Mouse (Mus musculus): ENCODE data around the gene Lsr.
"Not testable (repeated sequence)": the region's sequence is repeated elsewhere in the genome, so short reads cannot be mapped to it uniquely, and the experiment has no call there.

Gene Lsr

GRCm38 (mm10) chr7:30962862-30963261 lies 10.4 kb downstream of the Lsr start:
- DNase-seq (ENCODE audit: low read depth, low spot score) = no peak

GRCm38 (mm10) chr7:30959786-30960349 lies 13.4 kb downstream of the Lsr start:
- DNase-seq (ENCODE audit: low read depth, low spot score) = peak; percentile 61

- no peak for DNase-seq (ENCODE audit: low read depth, low spot score)
These were observed 14.3 kb downstream of the Lsr start for GRCm38 (mm10) chr7:30958866-30959487.

- DNase-seq (ENCODE audit: low read depth, low spot score) = peak; percentile 61
These were observed 15.0 kb downstream of the Lsr start for GRCm38 (mm10) chr7:30958109-30958865.

- peak; percentile 94 for DNase-seq (ENCODE audit: low read depth, low spot score)
These were observed 15.9 kb downstream of the Lsr start for GRCm38 (mm10) chr7:30957367-30957783.

- peak; percentile 88 for DNase-seq (ENCODE audit: low read depth, low spot score)
These were observed 16.4 kb downstream of the Lsr start, which contains the start of gene Usf2 for GRCm38 (mm10) chr7:30956756-30957366. Gene Usf2 (minus strand): TSS chr7:30956803.

GRCm38 (mm10) chr7:30956357-30956751 lies 16.9 kb downstream of the Lsr start:
- DNase-seq (ENCODE audit: low read depth, low spot score) = no peak

GRCm38 (mm10) chr7:30955584-30956356 lies 17.5 kb downstream of the Lsr start:
- DNase-seq (ENCODE audit: low read depth, low spot score) = peak; percentile 85

- DNase-seq (ENCODE audit: low read depth, low spot score) = no peak
These were observed 18.2 kb downstream of the Lsr start for GRCm38 (mm10) chr7:30954971-30955520.

GRCm38 (mm10) chr7:30954036-30954435 lies 19.2 kb downstream of the Lsr start:
- no peak for DNase-seq (ENCODE audit: low read depth, low spot score)

- DNase-seq (ENCODE audit: low read depth, low spot score) = no peak
These were observed 19.8 kb downstream of the Lsr start for GRCm38 (mm10) chr7:30953459-30953858.

GRCm38 (mm10) chr7:30952441-30953265 lies 20.6 kb downstream of the Lsr start:
- no peak for DNase-seq (ENCODE audit: low read depth, low spot score)

- not testable (repeated sequence) for DNase-seq (ENCODE audit: low read depth, low spot score)
These were observed 23.4 kb downstream of the Lsr start for GRCm38 (mm10) chr7:30949902-30950301.

GRCm38 (mm10) chr7:30945876-30946275 lies 27.4 kb downstream of the Lsr start:
- DNase-seq (ENCODE audit: low read depth, low spot score) = no peak

- DNase-seq (ENCODE audit: low read depth, low spot score) = not testable (repeated sequence)
These were observed 27.8 kb downstream of the Lsr start for GRCm38 (mm10) chr7:30945466-30945865.

- DNase-seq (ENCODE audit: low read depth, low spot score) = not testable (repeated sequence)
These were observed 28.6 kb downstream of the Lsr start for GRCm38 (mm10) chr7:30944706-30945105.

GRCm38 (mm10) chr7:30943909-30944635 lies 29.2 kb downstream of the Lsr start, which contains the start of gene Hamp:
Gene Hamp (minus strand): TSS chr7:30944032.
- DNase-seq (ENCODE audit: low read depth, low spot score) = no peak

- not testable (repeated sequence) for DNase-seq (ENCODE audit: low read depth, low spot score)
These were observed 30.9 kb downstream of the Lsr start for GRCm38 (mm10) chr7:30942365-30942764.

- not testable (repeated sequence) for DNase-seq (ENCODE audit: low read depth, low spot score)
These were observed 33.2 kb downstream of the Lsr start for GRCm38 (mm10) chr7:30940070-30940469.
